Mouse (Mus musculus) adrenal gland, adult 8-10 months (tissue): Measurements from ENCODE around the gene Gm5726. TPM values are rescaled to one million over a fixed set of nuclear protein-coding genes. Genes with fewer than 3 reads are reported as not detected.
"Not testable (repeated sequence)": the region's sequence is repeated elsewhere in the genome, so short reads cannot be mapped to it uniquely, and the experiment has no call there.

Experiments
- DNase-seq: peaks from one replicate; pipeline ENCODE4 v3.0.0; 2022
- total RNA-seq, 4 experiments: library from RNA; stranded (reverse); gene quantifications; 2 replicates each; pipeline ENCODE4 v1.2.4; 2022

Gene Gm5726
- not detected for total RNA-seq

- not testable (repeated sequence) for DNase-seq
Observed at GRCm38 (mm10) chr7:20545657-20546056, at the start of gene Gm5726. Gene Gm5726 (minus strand): TSS chr7:20545757.

- DNase-seq = not testable (repeated sequence)
Observed at GRCm38 (mm10) chr7:20576141-20576540, 30.6 kb upstream of the Gm5726 start, which contains the start of gene Gm4141. Gene Gm4141 (minus strand): TSS chr7:20576241.

- DNase-seq = not testable (repeated sequence)
Observed at GRCm38 (mm10) chr7:20533537-20533936, 12.0 kb downstream of the Gm5726 start, which contains the start of gene Vmn1r104. Gene Vmn1r104 (plus strand): TSS chr7:20533837.

GRCm38 (mm10) chr7:20510434-20510833, 35.1 kb downstream of the Gm5726 start, which contains the start of gene Vmn1r103:
Gene Vmn1r103 (minus strand): TSS chr7:20510534.
- not testable (repeated sequence) for DNase-seq

Other genes with a start within 250 kb of the Gm5726 start
- gene Gm4133, start 211.7 kb downstream of the Gm5726 start, total RNA-seq = not detected
- gene Gm5728, start 170.3 kb downstream of the Gm5726 start, total RNA-seq = not detected
- not detected for gene Vmn1r100, start 127.8 kb downstream of the Gm5726 start, total RNA-seq
- not detected for gene Vmn1r101, start 103.2 kb downstream of the Gm5726 start, total RNA-seq
- gene Gm10670, start 70.8 kb downstream of the Gm5726 start, total RNA-seq = not detected
- not detected for gene Vmn1r103, start 35.2 kb downstream of the Gm5726 start, total RNA-seq
- not detected for gene Vmn1r104, start 11.9 kb downstream of the Gm5726 start, total RNA-seq
- gene Gm4141, start 30.5 kb upstream of the Gm5726 start, total RNA-seq = not detected
- gene Gm4513, start 53.3 kb upstream of the Gm5726 start, total RNA-seq = not detected
- gene Vmn1r107, start 123.2 kb upstream of the Gm5726 start, total RNA-seq = not detected
- not detected for gene Vmn1r111, start 157.5 kb upstream of the Gm5726 start, total RNA-seq
- gene Gm10668, start 184.9 kb upstream of the Gm5726 start, total RNA-seq = not detected
- not detected for gene Vmn1r112, start 225.4 kb upstream of the Gm5726 start, total RNA-seq
- gene Vmn1r113, start 241.5 kb upstream of the Gm5726 start, total RNA-seq = not detected